Mouse (Mus musculus) cerebellum, adult 2 months (tissue): Measurements from ENCODE around the gene Sdc4. TPM values are rescaled to one million over a fixed set of nuclear protein-coding genes. Genes with fewer than 3 reads are reported as not detected.

Experiments
- DNase-seq, 2 experiments: peaks; one replicate each; pipeline ENCODE4 v3.0.0; 2021
- H3K27ac ChIP-seq: fragments of 200-500 bp; 2 replicates; pipeline ENCODE4 v1.5.1; 2012; ENCODE audit warnings: low read length, control low read depth, inconsistent platforms; ENCODE audit not compliant: insufficient read depth
- H3K27me3 ChIP-seq: fragments of 200-500 bp; 2 replicates; pipeline ENCODE4 v1.6.1; 2012; ENCODE audit warnings: inconsistent platforms, mild to moderate bottlenecking, low read length, moderate library complexity; ENCODE audit not compliant: control insufficient read depth, insufficient read depth
- H3K4me1 ChIP-seq: fragments of 200-500 bp; 2 replicates; pipeline ENCODE4 v1.6.1; 2011; ENCODE audit warnings: low read length; ENCODE audit not compliant: control insufficient read depth, insufficient read depth
- H3K4me3 ChIP-seq: fragments of 200-500 bp; replicated peaks from 2 replicates; pipeline ENCODE3; 2011; ENCODE audit warnings: mild to moderate bottlenecking, low read depth, low read length, control low read depth; ENCODE audit not compliant: insufficient read depth
- CTCF ChIP-seq: fragments of 200-500 bp; IDR thresholded peaks from 2 replicates; pipeline ENCODE4 v1.5.1; 2011; ENCODE audit warnings: low read depth, mild to moderate bottlenecking, control low read depth, low read length, moderate library complexity, borderline replicate concordance; ENCODE audit not compliant: insufficient read depth
- POLR2A ChIP-seq: fragments of 200-500 bp; IDR thresholded peaks from 2 replicates; pipeline ENCODE4 v1.6.1; 2011; ENCODE audit warnings: low read length, control low read depth, borderline replicate concordance; ENCODE audit not compliant: insufficient read depth
- WGBS: fragments of 180-500 bp; shearing (Covaris S2); methylation state at CpG from one replicate; pipeline ENCODE4 v1.1.7; 2018; 5-methylcytosine and 5-hydroxymethylcytosine counted together
- polyA plus RNA-seq: library from polyadenylated mRNA; depleted of rRNA; stranded (reverse); fragments of >200 nt; gene quantifications from 2 replicates; pipeline ENCODE4 v1.2.3, GENCODE M21; 2012; rRNA removed

The Sdc4 gene
- polyA plus RNA-seq: 65.7 and 69.5 TPM in 2 replicates

GRCm38 (mm10) chr2:164443460-164444000, at the start of gene Sdc4:
Sdc4 (minus strand) TSS chr2:164443887.
- Histone ChIP-seq H3K27me3 (no peaks in the 10 kb centered on the region), H3K4me1 (no peaks in the 10 kb centered on the region), H3K27ac (no peak within 1 kb of the TSS), H3K4me3 (peak within 1 kb of the TSS; percentile 45)
- DNase-seq: no peak
- TF ChIP-seq CTCF (no peak), POLR2A (no peak)
- WGBS: 13% methylated on average over 18 of the region's 18 CpGs

GRCm38 (mm10) chr2:164487812-164488211, 44.1 kb upstream of the Sdc4 start:
- H3K27ac ChIP-seq: peak overlapping the region; percentile 85
- H3K4me1 ChIP-seq: peaks cover 9% of the 10 kb centered on the region
- peak; percentile 77 to 84 for DNase-seq
- WGBS: 7% methylated on average over 9 of the region's 9 CpGs
- H3K4me3 ChIP-seq: peak overlapping the region; percentile 55
- no peak for TF ChIP-seq CTCF
- TF ChIP-seq POLR2A: 0 out of 2 replicates have a peak, but pooled peaks have one; percentile 20
- no peaks in the 10 kb centered on the region for H3K27me3 ChIP-seq

- peak overlapping the region; percentile 55 for H3K4me3 ChIP-seq
- no peaks in the 10 kb centered on the region for H3K27me3 ChIP-seq
- no peak for DNase-seq
- peak overlapping the region; percentile 85 for H3K27ac ChIP-seq
- TF ChIP-seq CTCF (no peak), POLR2A (peak; percentile 26; the same call in 1 of the 2 replicates)
- WGBS: 2% methylated on average over 11 of the region's 11 CpGs
- peaks cover 9% of the 10 kb centered on the region for H3K4me1 ChIP-seq
These were observed 43.4 kb upstream of the Sdc4 start for GRCm38 (mm10) chr2:164487115-164487527.

- peak; percentile 83 to 84 for DNase-seq
- H3K27ac ChIP-seq: peak overlapping the region; percentile 85
- H3K4me1 ChIP-seq: peaks cover 9% of the 10 kb centered on the region
- H3K4me3 ChIP-seq: peak overlapping the region; percentile 55
- TF ChIP-seq POLR2A (0 out of 2 replicates have a peak, but pooled peaks have one; percentile 53), CTCF (no peak)
- under 1% methylated on average over 88 of the region's 90 CpGs for WGBS
- H3K27me3 ChIP-seq: no peaks in the 10 kb centered on the region
These were observed 42.8 kb upstream of the Sdc4 start for GRCm38 (mm10) chr2:164486258-164487114.

GRCm38 (mm10) chr2:164485681-164486257, 42.1 kb upstream of the Sdc4 start, which contains the start of gene Dbndd2:
Dbndd2 (plus strand) TSS chr2:164486106.
- no peaks in the 10 kb centered on the region for H3K27me3 ChIP-seq
- H3K4me3 ChIP-seq: peak within 1 kb of the TSS; percentile 55
- H3K4me1 ChIP-seq: peaks cover 9% of the 10 kb centered on the region
- WGBS: 2% methylated on average over 26 of the region's 26 CpGs
- peak within 1 kb of the TSS; percentile 85 for H3K27ac ChIP-seq
- no peak for DNase-seq
- no peak; the same call in 1 of the 2 replicates for TF ChIP-seq POLR2A
- TF ChIP-seq CTCF: no peak

- no peaks in the 10 kb centered on the region for H3K4me1 ChIP-seq
- H3K4me3 ChIP-seq: no peak within 1 kb of the TSS
- no peaks in the 10 kb centered on the region for H3K27me3 ChIP-seq
- no peak for DNase-seq
- H3K27ac ChIP-seq: no peak within 1 kb of the TSS
- WGBS: 84% methylated on average over 6 of the region's 6 CpGs
- TF ChIP-seq POLR2A: no peak
- no peak for TF ChIP-seq CTCF
These were observed 29.9 kb upstream of the Sdc4 start, which contains the start of gene Trp53tg5 for GRCm38 (mm10) chr2:164473624-164474023. Trp53tg5 (minus strand) TSS chr2:164473724.

- no peak overlapping the region for H3K27ac ChIP-seq
- 23% methylated on average over 10 of the region's 10 CpGs for WGBS
- no peaks in the 10 kb centered on the region for H3K27me3 ChIP-seq
- no peak overlapping the region for H3K4me3 ChIP-seq
- peak in 1 of 2 experiments; percentile 48 for DNase-seq
- no peaks in the 10 kb centered on the region for H3K4me1 ChIP-seq
- TF ChIP-seq CTCF (peak; percentile 54; the same call in 1 of the 2 replicates), POLR2A (no peak)
These were observed 26.6 kb upstream of the Sdc4 start for GRCm38 (mm10) chr2:164470254-164470653.
